Mouse (Mus musculus) midbrain, embryonic 14.5 days (tissue): Measurements from ENCODE around the gene Csnk1d. TPM values are rescaled to one million over a fixed set of nuclear protein-coding genes. Genes with fewer than 3 reads are reported as not detected.

Experiments used
- ATAC-seq: fragments of 200-750 bp; cut with Nextera tagmentation; 2 replicates; pipeline ENCODE4 v1.8.0; 2017; ENCODE audit warnings: moderate number of reproducible peaks, moderate library complexity; ENCODE audit not compliant: low FRiP score, low TSS enrichment
- DNase-seq: peaks from one replicate; pipeline ENCODE4 v3.0.0-alpha.2; 2015
- H3K27ac ChIP-seq: fragments of 300-500 bp; sonication (generic); replicated peaks from 2 replicates; pipeline ENCODE4 v1.5.1; 2014; ENCODE audit warnings: mild to moderate bottlenecking, low read depth, low read length, moderate library complexity
- H3K27me3 ChIP-seq: fragments of 300-500 bp; sonication (generic); 2 replicates; pipeline ENCODE4 v1.6.1; 2014; ENCODE audit warnings: low read length, control low read depth, mixed read lengths; ENCODE audit not compliant: control insufficient read depth, insufficient read depth
- H3K36me3 ChIP-seq: fragments of 300-500 bp; sonication (generic); 2 replicates; pipeline ENCODE4 v1.6.1; 2014; ENCODE audit warnings: low read length, control low read depth; ENCODE audit not compliant: control insufficient read depth, insufficient read depth
- H3K4me1 ChIP-seq: fragments of 300-500 bp; sonication (generic); 2 replicates; pipeline ENCODE4 v1.6.1; 2014; ENCODE audit warnings: mild to moderate bottlenecking, antibody characterized with exemption, low read length, control low read depth; ENCODE audit not compliant: control insufficient read depth, insufficient read depth
- H3K4me2 ChIP-seq: fragments of 300-500 bp; sonication (generic); 2 replicates; pipeline ENCODE4 v1.6.1; 2014; ENCODE audit warnings: mild to moderate bottlenecking, low read length, moderate library complexity
- H3K4me3 ChIP-seq: fragments of 300-500 bp; sonication (generic); replicated peaks from 2 replicates; pipeline ENCODE4 v1.5.1; 2014; ENCODE audit warnings: low read depth, low read length
- H3K9ac ChIP-seq: fragments of 300-500 bp; sonication (generic); replicated peaks from 2 replicates; pipeline ENCODE4 v1.6.1; 2014; ENCODE audit warnings: mild to moderate bottlenecking, low read length, moderate library complexity
- H3K9me3 ChIP-seq: fragments of 300-500 bp; sonication (generic); 2 replicates; pipeline ENCODE4 v1.6.1; 2016; ENCODE audit warnings: low read length, control low read depth, mixed read lengths; ENCODE audit not compliant: control insufficient read depth
- WGBS: fragments of 180-500 bp; shearing (Covaris S2); extraction: QIAGEN DNeasy Blood & Tissue Kit; methylation state at CpG from one replicate; pipeline ENCODE4 v1.1.7; 2014; 5-methylcytosine and 5-hydroxymethylcytosine counted together
- polyA plus RNA-seq: library from polyadenylated mRNA; unstranded; fragments of >200 nt; fragmentation: Nextera tagmentation; extraction: Ambion mirVana; gene quantifications from 2 replicates; pipeline ENCODE4 v1.2.1, GENCODE M21; 2014

The Csnk1d gene
- polyA plus RNA-seq, 1 experiment from 2014 or later = 85.8 TPM

GRCm38 (mm10) chr11:120962909-120963308 is 28.2 kb downstream of the Csnk1d start:
- 86% methylated on average over 7 of the region's 7 CpGs for WGBS
- no peaks in the 10 kb centered on the region for H3K4me1 ChIP-seq
- peaks cover 89% of the 10 kb centered on the region for H3K36me3 ChIP-seq
- H3K27me3 ChIP-seq = no peaks in the 10 kb centered on the region
- ATAC-seq (no peak), DNase-seq (no peak)
- no peak overlapping the region for H3K9ac ChIP-seq
- no peak overlapping the region for H3K4me3 ChIP-seq
- no peak overlapping the region for H3K27ac ChIP-seq
- H3K4me2 ChIP-seq = no peak overlapping the region
- no peaks in the 10 kb centered on the region for H3K9me3 ChIP-seq

GRCm38 (mm10) chr11:120962050-120962771 is 28.9 kb downstream of the Csnk1d start:
- DNase-seq = no peak
- H3K9ac ChIP-seq = no peak overlapping the region
- H3K36me3 ChIP-seq = peaks cover 89% of the 10 kb centered on the region
- H3K4me2 ChIP-seq = no peak overlapping the region
- no peaks in the 10 kb centered on the region for H3K9me3 ChIP-seq
- ATAC-seq = no peak
- WGBS = 95% methylated on average over 13 of the region's 13 CpGs
- no peak overlapping the region for H3K4me3 ChIP-seq
- no peaks in the 10 kb centered on the region for H3K4me1 ChIP-seq
- H3K27me3 ChIP-seq = no peaks in the 10 kb centered on the region
- H3K27ac ChIP-seq = no peak overlapping the region

- no peak overlapping the region for H3K4me3 ChIP-seq
- peaks cover 89% of the 10 kb centered on the region for H3K36me3 ChIP-seq
- H3K9ac ChIP-seq = no peak overlapping the region
- no peak overlapping the region for H3K4me2 ChIP-seq
- no peaks in the 10 kb centered on the region for H3K4me1 ChIP-seq
- 90% methylated on average over 7 of the region's 7 CpGs for WGBS
- no peak overlapping the region for H3K27ac ChIP-seq
- H3K9me3 ChIP-seq = no peaks in the 10 kb centered on the region
- DNase-seq = no peak
- no peak for ATAC-seq
- no peaks in the 10 kb centered on the region for H3K27me3 ChIP-seq
Measured at GRCm38 (mm10) chr11:120961594-120961993, 29.5 kb downstream of the Csnk1d start.

- Histone ChIP-seq H3K27ac (no peak overlapping the region), H3K4me3 (no peak overlapping the region), H3K27me3 (no peaks in the 10 kb centered on the region), H3K4me2 (no peak overlapping the region), H3K9ac (no peak overlapping the region), H3K36me3 (peaks cover 87% of the 10 kb centered on the region), H3K9me3 (no peaks in the 10 kb centered on the region), H3K4me1 (no peaks in the 10 kb centered on the region)
- no peak for DNase-seq
- no peak for ATAC-seq
- WGBS = 63% methylated on average over 1 of the region's 1 CpGs
Measured at GRCm38 (mm10) chr11:120960248-120960647, 30.9 kb downstream of the Csnk1d start.

- 81% methylated on average over 3 of the region's 3 CpGs for WGBS
- DNase-seq (no peak), ATAC-seq (no peak)
- Histone ChIP-seq H3K4me2 (no peak overlapping the region), H3K4me3 (no peak overlapping the region), H3K4me1 (no peaks in the 10 kb centered on the region), H3K27ac (0 out of 2 replicates have a peak overlapping the region, but pooled peaks have one; percentile 13), H3K9me3 (no peaks in the 10 kb centered on the region), H3K27me3 (no peaks in the 10 kb centered on the region), H3K36me3 (peaks cover 80% of the 10 kb centered on the region), H3K9ac (no peak overlapping the region)
Measured at GRCm38 (mm10) chr11:120959564-120959963, 31.6 kb downstream of the Csnk1d start.

GRCm38 (mm10) chr11:120959066-120959465 is 32.1 kb downstream of the Csnk1d start:
- no peak for ATAC-seq
- no peaks in the 10 kb centered on the region for H3K27me3 ChIP-seq
- no peak overlapping the region for H3K9ac ChIP-seq
- peaks cover 75% of the 10 kb centered on the region for H3K36me3 ChIP-seq
- no peaks in the 10 kb centered on the region for H3K9me3 ChIP-seq
- no peak overlapping the region for H3K4me3 ChIP-seq
- H3K4me1 ChIP-seq = no peaks in the 10 kb centered on the region
- 90% methylated on average over 18 of the region's 18 CpGs for WGBS
- no peak for DNase-seq
- H3K27ac ChIP-seq = 0 out of 2 replicates have a peak overlapping the region, but pooled peaks have one; percentile 13
- H3K4me2 ChIP-seq = no peak overlapping the region

- 82% methylated on average over 15 of the region's 15 CpGs for WGBS
- Histone ChIP-seq H3K9me3 (no peaks in the 10 kb centered on the region), H3K4me3 (no peak overlapping the region), H3K4me1 (no peaks in the 10 kb centered on the region), H3K9ac (no peak overlapping the region), H3K4me2 (no peak overlapping the region), H3K27me3 (no peaks in the 10 kb centered on the region), H3K27ac (no peak overlapping the region; the same call in 1 of the 2 replicates), H3K36me3 (peaks cover 62% of the 10 kb centered on the region)
- DNase-seq = no peak
- ATAC-seq = no peak
Measured at GRCm38 (mm10) chr11:120957731-120958257, 33.3 kb downstream of the Csnk1d start.

- WGBS = 85% methylated on average over 8 of the region's 8 CpGs
- no peak overlapping the region for H3K4me3 ChIP-seq
Measured at GRCm38 (mm10) chr11:120957052-120957451, 34.1 kb downstream of the Csnk1d start.

GRCm38 (mm10) chr11:120955701-120956100 is 35.4 kb downstream of the Csnk1d start:
- Histone ChIP-seq H3K4me3 (no peak overlapping the region), H3K4me1 (peaks cover 12% of the 10 kb centered on the region), H3K9ac (no peak overlapping the region), H3K9me3 (no peaks in the 10 kb centered on the region), H3K27me3 (no peaks in the 10 kb centered on the region), H3K4me2 (no peak overlapping the region), H3K36me3 (peaks cover 43% of the 10 kb centered on the region), H3K27ac (no peak overlapping the region)
- ATAC-seq = no peak
- no peak for DNase-seq
- 93% methylated on average over 8 of the region's 8 CpGs for WGBS

More at GRCm38 (mm10) chr11:120957052-120957451, 34.1 kb downstream of the Csnk1d start:
- no peaks in the 10 kb centered on the region for H3K9me3 ChIP-seq
- no peak overlapping the region for H3K27ac ChIP-seq
- DNase-seq (no peak), ATAC-seq (no peak)
- no peaks in the 10 kb centered on the region for H3K27me3 ChIP-seq
- no peak overlapping the region for H3K9ac ChIP-seq
- no peak overlapping the region for H3K4me2 ChIP-seq
- peaks cover 55% of the 10 kb centered on the region for H3K36me3 ChIP-seq
- no peaks in the 10 kb centered on the region for H3K4me1 ChIP-seq
